Mouse (Mus musculus) bone marrow macrophage, adult 2 months (primary cell): ENCODE results near the gene Dnah6.

Experiments used
- CTCF ChIP-seq: IDR thresholded peaks from 2 replicates; pipeline ENCODE4 v1.5.1; 2012; ENCODE audit warnings: low read depth, mild to moderate bottlenecking, low read length, moderate library complexity
- POLR2A ChIP-seq: IDR thresholded peaks from 2 replicates; pipeline ENCODE4 v1.6.1; 2012; ENCODE audit warnings: mild to moderate bottlenecking, low read depth, low read length, borderline replicate concordance

GRCm38 (mm10) chr6:72971074-72971473, 250.4 kb downstream of the Dnah6 start:
- no peak for TF ChIP-seq CTCF
- TF ChIP-seq POLR2A = no peak
